Mouse (Mus musculus) layer of hippocampus, adult 18-20 months (tissue): ENCODE results near the gene C130032M10Rik. TPM values are rescaled to one million over a fixed set of nuclear protein-coding genes. Genes with fewer than 3 reads are reported as not detected.

Source experiments
- DNase-seq, 2 experiments: peaks; one replicate each; pipeline ENCODE4 v3.0.0; 2022; ENCODE audit warnings: low spot score in 2 of 2
- long read RNA-seq: library from polyadenylated mRNA; stranded (forward); transcript quantifications from one replicate; pipeline ENCODE4 v2.0.0, GENCODE M21; 2021
- total RNA-seq, 2 experiments: library from RNA; stranded (reverse); gene quantifications; 2 replicates each; pipeline ENCODE4 v1.2.3; 2021

Gene C130032M10Rik
- total RNA-seq: not detected
- long read RNA-seq: 0 reads

- DNase-seq: no peak
Observed at GRCm38 (mm10) chr9:114515364-114515763, at the start of gene C130032M10Rik. Gene C130032M10Rik (plus strand): TSS chr9:114515697.

- no peak for DNase-seq
Observed at GRCm38 (mm10) chr9:114466871-114467270, 48.6 kb upstream of the C130032M10Rik start.

GRCm38 (mm10) chr9:114468217-114468616 is 47.3 kb upstream of the C130032M10Rik start:
- no peak for DNase-seq

- DNase-seq: no peak
Observed at GRCm38 (mm10) chr9:114468701-114469100, 46.8 kb upstream of the C130032M10Rik start.

GRCm38 (mm10) chr9:114471892-114472291 is 43.6 kb upstream of the C130032M10Rik start:
- DNase-seq: no peak

GRCm38 (mm10) chr9:114477019-114477418 is 38.5 kb upstream of the C130032M10Rik start:
- DNase-seq: no peak

- no peak for DNase-seq
Observed at GRCm38 (mm10) chr9:114480940-114481339, 34.6 kb upstream of the C130032M10Rik start.

GRCm38 (mm10) chr9:114484771-114485170 is 30.7 kb upstream of the C130032M10Rik start:
- no peak for DNase-seq

GRCm38 (mm10) chr9:114486808-114487207 is 28.7 kb upstream of the C130032M10Rik start:
- DNase-seq: no peak

GRCm38 (mm10) chr9:114487481-114488258 is 27.8 kb upstream of the C130032M10Rik start:
- DNase-seq: no peak

GRCm38 (mm10) chr9:114496469-114496868 is 19.0 kb upstream of the C130032M10Rik start:
- DNase-seq: no peak

- peak; percentile 52 to 75 for DNase-seq
Observed at GRCm38 (mm10) chr9:114498218-114498617, 17.3 kb upstream of the C130032M10Rik start.

GRCm38 (mm10) chr9:114499783-114500515 is 15.5 kb upstream of the C130032M10Rik start:
- peak in 1 of 2 experiments; percentile 72 for DNase-seq

- DNase-seq: no peak
Observed at GRCm38 (mm10) chr9:114501111-114501510, 14.4 kb upstream of the C130032M10Rik start.

GRCm38 (mm10) chr9:114501913-114502312 is 13.6 kb upstream of the C130032M10Rik start:
- no peak for DNase-seq

- DNase-seq: no peak
Observed at GRCm38 (mm10) chr9:114502711-114503427, 12.6 kb upstream of the C130032M10Rik start.

- DNase-seq: no peak
Observed at GRCm38 (mm10) chr9:114504816-114505215, 10.7 kb upstream of the C130032M10Rik start, which contains the start of gene Ccr4. Gene Ccr4 (minus strand): TSS chr9:114504916.

- no peak for DNase-seq
Observed at GRCm38 (mm10) chr9:114506564-114506963, 8.9 kb upstream of the C130032M10Rik start.

GRCm38 (mm10) chr9:114507421-114507820 is 8.1 kb upstream of the C130032M10Rik start:
- no peak for DNase-seq

GRCm38 (mm10) chr9:114509785-114510184 is 5.7 kb upstream of the C130032M10Rik start:
- DNase-seq: no peak

- DNase-seq: no peak
Observed at GRCm38 (mm10) chr9:114512831-114513230, 2.7 kb upstream of the C130032M10Rik start.
